Mouse (Mus musculus) hindbrain, embryonic 10.5 days (tissue): ENCODE measurements around the gene Brcc3. TPM values are rescaled to one million over a fixed set of nuclear protein-coding genes. Genes with fewer than 3 reads are reported as not detected.

ENCODE experiments used
- DNase-seq: peaks from one replicate; pipeline ENCODE4 v3.0.0-alpha.2; 2017; ENCODE audit warnings: low spot score
- H3K27ac ChIP-seq: fragments of 300-500 bp; sonication (generic); 2 replicates; pipeline ENCODE4 v1.5.1; 2016; ENCODE audit warnings: mild to moderate bottlenecking, moderate library complexity
- H3K27me3 ChIP-seq: fragments of 300-500 bp; sonication (generic); 2 replicates; pipeline ENCODE4 v1.6.1; 2016; ENCODE audit warnings: mild to moderate bottlenecking; ENCODE audit not compliant: poor library complexity, insufficient read depth, severe bottlenecking
- H3K36me3 ChIP-seq: fragments of 300-500 bp; sonication (generic); 2 replicates; pipeline ENCODE4 v1.6.1; 2016; ENCODE audit warnings: mild to moderate bottlenecking, moderate library complexity
- H3K4me1 ChIP-seq: fragments of 300-500 bp; sonication (generic); replicated peaks from 2 replicates; pipeline ENCODE4 v1.6.1; 2016; ENCODE audit warnings: mild to moderate bottlenecking
- H3K4me3 ChIP-seq: fragments of 300-500 bp; sonication (generic); 2 replicates; pipeline ENCODE4 v1.5.1; 2016; ENCODE audit warnings: mild to moderate bottlenecking, moderate library complexity
- H3K9me3 ChIP-seq: fragments of 300-500 bp; sonication (generic); 2 replicates; pipeline ENCODE4 v1.6.1; 2016; ENCODE audit warnings: mild to moderate bottlenecking, moderate library complexity
- WGBS: fragments of 180-500 bp; shearing (Covaris S2); methylation state at CpG from one replicate; pipeline ENCODE4 v1.1.7; 2016; 5-methylcytosine and 5-hydroxymethylcytosine counted together
- polyA plus RNA-seq: library from polyadenylated mRNA; unstranded; fragments of >200 nt; fragmentation: Nextera tagmentation; extraction: Ambion mirVana; gene quantifications from 2 replicates; pipeline ENCODE4 v1.2.1, GENCODE M21; 2016

The Brcc3 gene
- 62.3 and 81.4 TPM in 2 replicates for polyA plus RNA-seq

GRCm38 (mm10) chrX:75415936-75416785 is at the start of gene Brcc3, which contains the start of the genes Cmc4 and Mtcp1:
Gene Brcc3 (plus strand): TSS chrX:75416628.
Gene Cmc4 (minus strand): TSS chrX:75416584.
Gene Mtcp1 (minus strand): TSS chrX:75416588.
- Histone ChIP-seq H3K36me3 (peaks cover 7% of the 10 kb centered on the region; the same call in 1 of the 2 replicates), H3K4me1 (0 out of 2 replicates have a peak, but pooled peaks cover 4% of the 10 kb centered on the region), H3K27me3 (no peaks in the 10 kb centered on the region), H3K9me3 (no peaks in the 10 kb centered on the region), H3K4me3 (peak within 1 kb of the TSS; percentile 60), H3K27ac (peak within 1 kb of the TSS; percentile 90)
- peak; percentile 88 for DNase-seq
- 13% methylated on average over 52 of the region's 52 CpGs for WGBS

GRCm38 (mm10) chrX:75370197-75370596 is 46.2 kb upstream of the Brcc3 start:
- no peak for DNase-seq
- Histone ChIP-seq H3K4me3 (no peak overlapping the region), H3K27me3 (no peaks in the 10 kb centered on the region), H3K4me1 (no peaks in the 10 kb centered on the region), H3K27ac (no peak overlapping the region), H3K36me3 (no peaks in the 10 kb centered on the region), H3K9me3 (no peaks in the 10 kb centered on the region)

GRCm38 (mm10) chrX:75372666-75373425 is 43.6 kb upstream of the Brcc3 start:
- 90% methylated on average over 2 of the region's 2 CpGs for WGBS
- DNase-seq, result no peak

DNA sequence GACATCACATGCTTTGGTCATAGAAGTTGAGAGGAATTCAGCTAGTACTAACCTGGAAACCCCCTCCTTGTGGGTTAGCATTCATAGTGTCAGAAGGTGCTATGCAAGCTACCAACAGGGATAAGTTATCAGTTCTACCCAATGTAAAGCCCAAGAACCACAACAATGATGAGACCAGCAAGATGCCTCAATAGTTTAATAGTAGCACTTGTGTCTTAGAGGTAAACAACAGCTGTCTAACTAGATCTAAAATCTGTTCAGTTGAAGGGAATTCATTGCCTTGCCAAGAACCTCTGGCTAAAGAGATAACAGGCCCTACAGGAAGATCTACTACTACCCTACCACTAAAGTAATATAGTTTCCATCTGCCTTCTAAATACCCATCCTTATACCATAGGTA is 39.6 kb upstream of the Brcc3 start:
- Histone ChIP-seq H3K36me3 (no peaks in the 10 kb centered on the region), H3K4me3 (no peak overlapping the region), H3K27ac (no peak overlapping the region), H3K9me3 (no peaks in the 10 kb centered on the region), H3K27me3 (no peaks in the 10 kb centered on the region), H3K4me1 (no peaks in the 10 kb centered on the region)
- DNase-seq, result no peak

More at GRCm38 (mm10) chrX:75372666-75373425, 43.6 kb upstream of the Brcc3 start:
- Histone ChIP-seq H3K27ac (no peak overlapping the region), H3K4me1 (no peaks in the 10 kb centered on the region), H3K27me3 (no peaks in the 10 kb centered on the region), H3K36me3 (no peaks in the 10 kb centered on the region), H3K4me3 (no peak overlapping the region), H3K9me3 (no peaks in the 10 kb centered on the region)

DNA sequence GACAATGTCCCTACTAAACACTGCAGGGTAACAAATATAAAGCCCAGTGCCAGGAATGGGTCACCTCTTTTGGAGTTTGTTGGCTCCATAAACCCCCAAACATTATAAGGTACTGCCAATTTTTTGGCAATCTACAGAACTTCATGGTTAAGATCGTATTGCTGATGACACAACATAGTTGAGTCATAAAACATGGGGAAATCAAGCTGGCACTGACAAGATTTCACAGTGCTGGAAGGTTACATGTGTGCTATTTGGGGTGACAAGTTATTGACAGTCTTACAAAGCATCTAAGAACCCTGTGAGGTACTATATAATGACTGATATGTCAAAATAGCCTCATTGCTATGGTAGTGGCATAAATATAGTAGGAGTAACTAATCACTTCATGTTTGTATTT is 35.3 kb upstream of the Brcc3 start:
- no peak for DNase-seq
- Histone ChIP-seq H3K27me3 (no peaks in the 10 kb centered on the region), H3K4me1 (no peaks in the 10 kb centered on the region), H3K27ac (no peak overlapping the region), H3K9me3 (no peaks in the 10 kb centered on the region), H3K4me3 (no peak overlapping the region), H3K36me3 (no peaks in the 10 kb centered on the region)
- WGBS, result 88% methylated on average over 1 of the region's 1 CpGs

DNA sequence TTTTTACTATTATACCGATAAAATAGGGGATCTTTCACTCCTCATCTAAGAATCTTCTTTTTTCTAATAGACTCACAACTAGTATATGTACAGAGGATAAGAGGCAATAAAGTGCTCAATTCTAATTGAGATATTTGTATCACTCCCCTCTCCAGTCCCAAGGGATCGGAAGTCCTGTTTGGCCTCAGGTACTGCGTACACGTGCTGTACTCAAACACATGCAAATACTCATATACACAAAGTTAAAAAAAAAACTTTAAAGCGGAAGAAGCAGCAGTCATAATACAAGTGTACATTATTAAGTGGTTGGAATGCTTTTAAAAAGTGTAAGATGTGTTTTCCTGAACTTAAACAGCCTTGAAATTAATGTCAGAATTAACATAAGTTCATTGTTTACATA is 34.7 kb upstream of the Brcc3 start:
- Histone ChIP-seq H3K27me3 (no peaks in the 10 kb centered on the region), H3K4me1 (no peaks in the 10 kb centered on the region), H3K36me3 (no peaks in the 10 kb centered on the region), H3K9me3 (no peaks in the 10 kb centered on the region), H3K4me3 (peak overlapping the region; percentile 56), H3K27ac (peak overlapping the region; percentile 87)
- 77% methylated on average over 5 of the region's 5 CpGs for WGBS
- no peak for DNase-seq

GRCm38 (mm10) chrX:75382195-75382771 is 34.1 kb upstream of the Brcc3 start, which contains the start of the genes Fundc2 and F8:
Gene Fundc2 (plus strand): TSS chrX:75382399.
Gene F8 (minus strand): TSS chrX:75382615.
- Histone ChIP-seq H3K9me3 (no peaks in the 10 kb centered on the region), H3K4me3 (peak within 1 kb of the TSS; percentile 56), H3K27me3 (no peaks in the 10 kb centered on the region), H3K27ac (peak within 1 kb of the TSS; percentile 87), H3K36me3 (no peaks in the 10 kb centered on the region), H3K4me1 (no peaks in the 10 kb centered on the region)
- WGBS, result 11% methylated on average over 25 of the region's 25 CpGs
- peak; percentile 85 for DNase-seq

GRCm38 (mm10) chrX:75399471-75399870 is 17.0 kb upstream of the Brcc3 start:
- DNase-seq, result no peak
- Histone ChIP-seq H3K27ac (no peak overlapping the region), H3K27me3 (no peaks in the 10 kb centered on the region), H3K9me3 (no peaks in the 10 kb centered on the region), H3K36me3 (peaks cover 12% of the 10 kb centered on the region; the same call in 1 of the 2 replicates), H3K4me1 (no peaks in the 10 kb centered on the region), H3K4me3 (no peak overlapping the region)
- WGBS, result 90% methylated on average over 1 of the region's 1 CpGs

DNA sequence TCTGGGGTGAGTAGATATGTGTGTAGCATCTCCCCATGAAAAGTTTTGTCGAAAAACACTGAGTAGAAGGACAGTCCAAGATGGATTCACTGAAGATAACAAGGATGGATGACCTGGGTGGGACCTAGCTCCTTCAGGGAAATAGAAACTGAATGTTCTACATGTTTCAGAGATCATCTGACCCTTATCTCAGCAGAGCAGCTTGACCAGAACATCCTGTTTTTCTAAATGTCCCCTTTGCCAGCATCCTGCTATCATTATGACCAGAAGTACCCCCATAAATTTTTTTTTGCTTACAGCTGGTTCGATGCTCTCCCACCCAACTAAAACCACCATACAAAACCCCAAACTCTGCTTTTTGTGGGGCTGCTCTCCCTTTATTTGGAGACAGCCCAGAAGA is 13.8 kb upstream of the Brcc3 start:
- 86% methylated on average over 2 of the region's 2 CpGs for WGBS
- no peak for DNase-seq
- no peaks in the 10 kb centered on the region for H3K4me1 ChIP-seq

DNA sequence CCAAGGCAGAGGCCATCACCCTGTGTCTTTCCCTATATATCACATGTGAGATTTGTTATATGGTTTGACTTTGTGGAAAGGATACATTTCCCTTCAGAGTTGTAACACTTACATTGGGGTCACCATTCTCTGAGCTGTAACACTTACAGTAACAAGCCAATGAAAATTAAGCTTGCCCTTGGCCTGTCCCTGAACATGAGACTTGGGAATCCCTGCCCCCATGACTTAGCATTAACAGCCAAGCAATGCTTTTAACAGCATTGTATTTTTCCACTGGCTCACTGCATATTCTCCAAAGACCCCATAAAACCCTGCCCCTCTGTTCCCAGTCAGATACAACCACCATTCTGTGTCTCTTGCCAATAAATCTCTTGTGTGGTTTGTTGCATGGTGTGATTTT is 13.1 kb upstream of the Brcc3 start:
- Histone ChIP-seq H3K27ac (no peak overlapping the region), H3K27me3 (no peaks in the 10 kb centered on the region), H3K4me3 (no peak overlapping the region), H3K36me3 (peaks cover 11% of the 10 kb centered on the region; the same call in 1 of the 2 replicates), H3K9me3 (no peaks in the 10 kb centered on the region), H3K4me1 (no peaks in the 10 kb centered on the region)
- DNase-seq, result no peak

More for the DNA sequence above, 13.8 kb upstream of the Brcc3 start:
- Histone ChIP-seq H3K36me3 (peaks cover 11% of the 10 kb centered on the region; the same call in 1 of the 2 replicates), H3K27ac (no peak overlapping the region), H3K4me3 (no peak overlapping the region), H3K27me3 (no peaks in the 10 kb centered on the region), H3K9me3 (no peaks in the 10 kb centered on the region)

DNA sequence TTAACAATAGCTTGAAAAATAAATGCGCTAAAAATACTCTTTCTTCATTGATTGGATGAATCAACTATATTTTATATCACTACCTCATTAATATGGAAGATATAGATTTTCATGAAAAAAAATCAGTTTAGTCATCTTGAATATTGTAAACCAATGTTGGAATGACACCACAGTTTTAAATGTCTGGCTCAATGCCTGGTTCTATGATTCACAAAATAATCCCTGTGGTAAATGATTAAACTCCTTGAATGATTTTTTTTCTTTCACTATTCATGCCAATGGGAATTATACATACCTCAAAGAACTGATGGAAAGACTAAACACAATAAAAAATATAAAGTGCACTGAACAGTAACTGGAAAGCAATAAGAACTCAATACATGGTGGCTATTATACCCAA is 6.7 kb upstream of the Brcc3 start:
- Histone ChIP-seq H3K9me3 (no peaks in the 10 kb centered on the region), H3K27ac (no peak overlapping the region), H3K27me3 (no peaks in the 10 kb centered on the region), H3K4me1 (no peaks in the 10 kb centered on the region), H3K36me3 (no peaks in the 10 kb centered on the region), H3K4me3 (no peak overlapping the region)
- no peak for DNase-seq
- WGBS, result 92% methylated on average over 1 of the region's 1 CpGs

- 89% methylated on average over 1 of the region's 1 CpGs for WGBS
- H3K36me3 ChIP-seq, result peaks cover 65% of the 10 kb centered on the region
Measured at GRCm38 (mm10) chrX:75454597-75454996, 38.2 kb downstream of the Brcc3 start.

More at GRCm38 (mm10) chrX:75454597-75454996, 38.2 kb downstream of the Brcc3 start:
- DNase-seq, result no peak
- no peaks in the 10 kb centered on the region for H3K27me3 ChIP-seq
- H3K4me1 ChIP-seq, result no peaks in the 10 kb centered on the region
- H3K9me3 ChIP-seq, result peaks cover 11% of the 10 kb centered on the region; the same call in 1 of the 2 replicates
- H3K27ac ChIP-seq, result no peak overlapping the region
- H3K4me3 ChIP-seq, result no peak overlapping the region
